Mouse (Mus musculus) hindbrain, embryonic 15.5 days (tissue): ENCODE data around the gene Cwc25. TPM values are rescaled to one million over a fixed set of nuclear protein-coding genes. Genes with fewer than 3 reads are reported as not detected.

ENCODE experiments used
- microRNA-seq: library from miRNA; unstranded; fragments of <30 nt; microRNA quantifications from one replicate; pipeline ENCODE4, GENCODE M21; 2016
- polyA plus RNA-seq: library from polyadenylated mRNA; unstranded; fragments of >200 nt; fragmentation: Nextera tagmentation; extraction: Ambion mirVana; gene quantifications from 2 replicates; pipeline ENCODE4 v1.2.1, GENCODE M21; 2015

Gene Cwc25
- polyA plus RNA-seq, 1 experiment from 2014 or later, result 16.2 TPM

Small RNA genes within 50 kb of the gene (microRNA-seq; reads per million reads assigned to microRNA genes)
- not detected for gene Mir8102

Other genes starting within 250 kb of the Cwc25 start
- gene Srcin1, start 190.4 kb downstream of the Cwc25 start, polyA plus RNA-seq, result 11.9 TPM in 2 replicates
- 2.6 and 3.0 TPM in 2 replicates for gene Epop, start 136.9 kb downstream of the Cwc25 start, polyA plus RNA-seq
- gene Mllt6, start 103.1 kb downstream of the Cwc25 start, polyA plus RNA-seq, result 3.4 and 3.5 TPM in 2 replicates
- 33.2 and 37.0 TPM in 2 replicates for gene Cisd3, start 80.7 kb downstream of the Cwc25 start, polyA plus RNA-seq
- 18.9 and 19.5 TPM in 2 replicates for gene Pcgf2, start 66.1 kb downstream of the Cwc25 start, polyA plus RNA-seq
- gene Psmb3, start 63.2 kb downstream of the Cwc25 start, polyA plus RNA-seq, result 416 and 449 TPM in 2 replicates
- 4.0 and 4.2 TPM in 2 replicates for gene Pip4k2b, start 21.9 kb downstream of the Cwc25 start, polyA plus RNA-seq
- gene 1700001P01Rik, start 9.4 kb upstream of the Cwc25 start, polyA plus RNA-seq, result 0.26 and 0.28 TPM in 2 replicates
- 296 and 312 TPM in 2 replicates for gene Rpl23, start 15.9 kb upstream of the Cwc25 start, polyA plus RNA-seq
- 152 and 173 TPM in 2 replicates for gene Lasp1, start 32.4 kb upstream of the Cwc25 start, polyA plus RNA-seq
- gene B230217C12Rik, start 74.2 kb upstream of the Cwc25 start, polyA plus RNA-seq, result 32.4 and 38.8 TPM in 2 replicates
- gene Fbxo47, start 117.6 kb upstream of the Cwc25 start, polyA plus RNA-seq, result 0.60 and 0.69 TPM in 2 replicates
- 1.4 and 1.5 TPM in 2 replicates for gene Plxdc1, start 219.9 kb upstream of the Cwc25 start, polyA plus RNA-seq
- gene Arl5c, start 229.6 kb upstream of the Cwc25 start, polyA plus RNA-seq, result 12.9 and 13.7 TPM in 2 replicates